Mouse (Mus musculus) lung, adult 2 months (tissue): ENCODE results near the gene Rab5a. TPM values are rescaled to one million over a fixed set of nuclear protein-coding genes. Genes with fewer than 3 reads are reported as not detected.
A peak's percentile ranks its signal among the peaks of the same experiment; 100 is the strongest.

Experiments used
- DNase-seq: peaks from one replicate; pipeline ENCODE4 v3.0.0; 2022
- H3K4me1 ChIP-seq: fragments of 200-500 bp; 2 replicates; pipeline ENCODE4 v1.6.1; 2011; ENCODE audit warnings: low read length; ENCODE audit not compliant: control insufficient read depth, insufficient read depth
- H3K4me3 ChIP-seq: fragments of 200-500 bp; replicated peaks from 2 replicates; pipeline ENCODE3; 2011; ENCODE audit warnings: low read depth, mild to moderate bottlenecking, control low read depth, low read length; ENCODE audit errors: extremely low read depth
- CTCF ChIP-seq: fragments of 200-500 bp; IDR thresholded peaks from 2 replicates; pipeline ENCODE4 v1.5.1; 2011; ENCODE audit warnings: mild to moderate bottlenecking, low read length, control low read depth; ENCODE audit not compliant: insufficient read depth
- POLR2A ChIP-seq: fragments of 200-500 bp; IDR thresholded peaks from 2 replicates; pipeline ENCODE4 v1.6.1; 2011; ENCODE audit warnings: low read depth, mild to moderate bottlenecking, control low read depth, low read length, borderline replicate concordance; ENCODE audit errors: extremely low read depth
- WGBS: fragments of 180-500 bp; shearing (Covaris S2); methylation state at CpG from one replicate; pipeline ENCODE4 v1.1.7; 2018; 5-methylcytosine and 5-hydroxymethylcytosine counted together
- polyA plus RNA-seq: library from polyadenylated mRNA; depleted of rRNA; stranded (reverse); fragments of >200 nt; gene quantifications from 2 replicates; pipeline ENCODE4 v1.2.3, GENCODE M21; 2012; rRNA removed

The Rab5a gene
- polyA plus RNA-seq, 1 experiment: 13.5 TPM

GRCm38 (mm10) chr17:53542536-53542935, 63.5 kb downstream of the Rab5a start:
- TF ChIP-seq CTCF: no peak
- no peak for TF ChIP-seq POLR2A
- DNase-seq: no peak
- 94% methylated on average over 4 of the region's 4 CpGs for WGBS

GRCm38 (mm10) chr17:53543591-53544324, 64.7 kb downstream of the Rab5a start:
- TF ChIP-seq POLR2A (no peak), CTCF (no peak)
- H3K4me1 ChIP-seq: peaks cover 5% of the 10 kb centered on the region; the same call in 1 of the 2 replicates
- DNase-seq: no peak
- H3K4me3 ChIP-seq: no peak overlapping the region
- whole genome bisulfite sequencing: 28% methylated on average over 9 of the region's 9 CpGs

More at GRCm38 (mm10) chr17:53542536-53542935, 63.5 kb downstream of the Rab5a start:
- no peak overlapping the region for H3K4me3 ChIP-seq
- peaks cover 5% of the 10 kb centered on the region; the same call in 1 of the 2 replicates for H3K4me1 ChIP-seq

DNA sequence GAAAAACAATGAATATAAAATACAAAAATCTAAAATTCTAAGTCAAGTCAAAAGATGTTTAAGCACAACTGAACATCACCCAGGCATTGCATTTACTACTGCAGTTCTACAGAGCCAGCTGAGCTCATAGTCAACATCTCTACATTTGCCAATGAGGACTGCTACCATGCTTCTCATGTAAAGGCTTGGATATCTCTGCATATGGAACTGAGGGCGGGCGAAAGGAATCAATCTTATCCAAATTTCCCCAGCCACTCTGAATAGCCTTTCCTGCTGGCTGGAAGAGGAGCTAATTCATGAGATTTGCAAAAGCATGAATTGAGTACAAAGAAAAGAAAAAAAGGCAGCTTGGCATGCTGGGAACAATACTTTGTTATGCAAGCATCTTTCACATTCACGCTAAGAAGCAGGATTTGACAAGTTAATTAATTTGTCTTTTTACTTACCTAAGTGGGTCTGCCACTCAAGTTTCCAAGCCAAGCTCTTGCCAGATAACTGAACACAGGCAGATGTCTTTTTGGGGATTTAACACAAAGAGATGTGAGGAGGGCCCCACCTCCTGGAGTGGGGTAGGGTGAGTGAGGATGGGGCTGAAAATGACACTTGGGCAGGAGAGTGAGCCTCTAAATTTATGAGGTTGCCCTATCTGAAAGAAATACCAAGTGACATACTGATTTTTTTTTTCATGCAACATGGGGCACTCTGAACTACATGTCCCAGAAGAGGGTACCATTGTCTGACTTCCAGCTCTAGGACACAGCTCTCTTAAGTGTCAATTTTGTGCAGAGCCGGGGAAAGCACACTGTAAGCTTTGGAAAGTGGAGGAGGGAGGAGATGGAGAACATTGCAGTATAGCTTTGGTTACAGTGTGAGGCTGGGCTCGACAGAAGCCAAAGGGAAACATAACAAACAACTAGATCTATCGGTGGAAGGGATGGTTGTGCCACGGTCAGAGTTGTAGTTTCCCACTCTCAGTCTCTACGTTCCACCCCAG, 72.6 kb downstream of the Rab5a start:
- no peak for DNase-seq
- Histone ChIP-seq H3K4me1 (no peaks in the 10 kb centered on the region), H3K4me3 (no peak overlapping the region)
- no peak for TF ChIP-seq POLR2A
- no peak for TF ChIP-seq CTCF
- 79% methylated on average over 8 of the region's 8 CpGs for WGBS

- 62% methylated on average over 4 of the region's 4 CpGs for WGBS
- Histone ChIP-seq H3K4me1 (no peaks in the 10 kb centered on the region), H3K4me3 (no peak overlapping the region)
- TF ChIP-seq POLR2A (no peak), CTCF (peak; percentile 61)
- DNase-seq: no peak
Observed at GRCm38 (mm10) chr17:53554088-53554487, 75.1 kb downstream of the Rab5a start.

DNA sequence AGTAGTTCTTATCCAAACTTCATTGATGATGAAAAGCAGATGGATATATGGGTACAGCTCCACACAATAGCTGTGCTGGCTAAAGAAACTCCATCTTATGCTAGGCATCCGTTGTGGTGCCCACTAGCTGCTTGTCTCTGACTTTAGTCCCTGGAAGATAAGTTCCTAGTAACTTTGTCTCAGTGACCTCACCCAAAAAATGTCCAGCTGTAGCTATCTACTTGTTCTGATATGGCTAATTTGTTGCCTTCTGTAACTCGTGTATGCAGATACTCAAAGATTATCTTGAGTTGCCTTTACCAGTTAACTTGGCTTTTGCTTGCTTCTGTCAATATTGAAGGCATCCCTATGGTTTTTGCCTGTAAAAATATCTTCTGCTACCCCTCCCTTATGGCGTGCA, 75.8 kb downstream of the Rab5a start:
- H3K4me3 ChIP-seq: no peak overlapping the region
- H3K4me1 ChIP-seq: no peaks in the 10 kb centered on the region
- WGBS: 74% methylated on average over 3 of the region's 3 CpGs
- TF ChIP-seq CTCF (no peak), POLR2A (no peak)
- DNase-seq: no peak

Other genes with a start within 250 kb of the Rab5a start
- gene Efhb, start 15.9 kb upstream of the Rab5a start, polyA plus RNA-seq: 0.53 and 1.0 TPM in 2 replicates
- gene Pp2d1, start 60.2 kb downstream of the Rab5a start, polyA plus RNA-seq: not detected in 2 replicates
- gene Kat2b, start 87.6 kb downstream of the Rab5a start, polyA plus RNA-seq: 11.2 and 15.3 TPM in 2 replicates
- 0.09 and 0.14 TPM in 2 replicates for gene Sgo1, start 210.1 kb downstream of the Rab5a start, polyA plus RNA-seq